Mouse (Mus musculus): Measurements from ENCODE around the gene Radil. TPM values are rescaled to one million over a fixed set of nuclear protein-coding genes. Genes with fewer than 3 reads are reported as not detected.

Gene Radil
- total RNA-seq, 2 experiments from 2014 or later = 1.3 to 2.8 TPM

DNA sequence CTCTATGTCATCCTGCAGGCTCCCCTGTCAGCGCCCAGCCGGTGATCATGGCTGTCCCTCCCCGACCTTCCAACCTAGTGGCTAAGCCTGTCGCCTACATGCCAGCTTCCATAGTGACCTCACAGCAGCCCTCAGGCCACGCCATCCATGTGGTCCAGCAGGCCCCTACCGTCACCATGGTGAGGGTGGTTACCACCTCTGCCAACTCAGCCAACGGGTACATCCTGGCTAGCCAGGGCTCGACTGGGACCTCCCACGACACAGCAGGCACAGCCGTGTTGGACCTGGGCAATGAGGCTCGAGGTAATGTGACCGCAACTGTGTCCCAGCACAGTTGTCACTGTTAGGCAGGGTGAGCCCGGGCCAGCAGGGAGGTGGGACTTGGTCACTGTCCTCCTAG lies 97.2 kb downstream of the Radil start:
- no peak for DNase-seq
- intact Hi-C loops (cut with DNase I) = no loop called here

DNA sequence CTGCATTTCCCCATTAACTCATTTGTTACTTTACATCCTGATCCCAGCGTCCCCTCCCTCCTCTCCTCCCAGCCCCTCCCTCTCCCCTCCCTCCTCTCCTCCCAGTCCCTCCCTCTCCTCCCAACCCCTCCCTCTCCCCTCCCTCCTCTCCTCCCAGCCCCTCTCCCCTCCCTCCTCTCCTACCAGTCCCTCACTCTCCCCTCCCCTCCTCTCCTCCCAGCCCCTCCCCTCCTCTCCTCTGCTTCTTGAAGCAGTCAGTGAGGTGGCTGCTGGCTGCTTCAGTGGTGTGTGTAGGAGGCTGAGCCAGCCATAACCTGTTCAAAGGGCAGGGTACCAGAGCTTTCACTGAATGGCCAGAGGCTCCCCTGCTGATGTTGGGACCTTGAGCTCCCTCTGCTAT lies 99.1 kb downstream of the Radil start:
- intact Hi-C loops (cut with DNase I) = no loop called here
- DNase-seq = no peak

DNA sequence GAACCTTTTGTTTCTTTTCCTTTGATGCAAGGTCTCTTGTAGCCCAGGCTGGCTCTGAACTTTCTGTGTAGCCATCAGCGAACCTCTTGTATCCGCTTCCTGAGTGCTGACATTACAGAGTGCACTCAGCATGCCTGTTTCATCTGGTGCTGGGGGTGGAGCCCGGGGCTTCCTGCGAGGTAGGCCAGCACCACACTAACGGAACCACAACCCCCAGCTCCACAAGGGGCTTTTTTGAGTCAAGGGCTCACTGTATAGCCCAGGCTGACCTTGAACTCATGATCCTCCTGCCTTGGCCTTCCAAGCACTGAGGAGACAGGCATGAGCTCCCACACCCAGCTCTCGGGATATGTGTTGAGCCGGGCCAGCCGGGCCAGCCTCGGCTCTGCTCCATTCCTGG lies 100.1 kb downstream of the Radil start:
- intact Hi-C loops (cut with DNase I) = no loop called here
- DNase-seq = no peak

DNA sequence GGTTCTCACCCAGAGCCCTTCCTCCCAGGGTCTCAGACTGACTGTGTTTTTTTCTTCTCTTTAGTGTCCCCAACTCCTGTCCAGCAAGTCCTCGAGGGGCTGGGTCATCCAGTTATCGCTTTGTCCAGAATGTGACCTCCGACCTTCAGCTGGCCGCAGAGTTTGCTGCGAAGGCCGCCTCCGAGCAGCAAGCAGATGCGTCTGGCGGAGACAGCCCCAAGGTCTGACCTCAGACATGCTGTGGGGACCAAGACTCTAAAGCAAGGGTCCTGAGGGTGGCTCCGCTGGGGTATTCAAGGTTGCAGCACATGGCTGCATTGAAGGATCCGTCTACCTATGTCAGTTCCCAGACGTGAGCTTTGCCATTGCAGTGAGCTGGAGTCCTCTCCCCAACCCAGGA lies 102.3 kb downstream of the Radil start:
- DNase-seq = no peak
- intact Hi-C loops (cut with DNase I) = loop anchor here (1.0 to 5.0 kb wide), 4 partner anchors 48 to 466 kb away; partner anchors contain the start of gene Foxk1

DNA sequence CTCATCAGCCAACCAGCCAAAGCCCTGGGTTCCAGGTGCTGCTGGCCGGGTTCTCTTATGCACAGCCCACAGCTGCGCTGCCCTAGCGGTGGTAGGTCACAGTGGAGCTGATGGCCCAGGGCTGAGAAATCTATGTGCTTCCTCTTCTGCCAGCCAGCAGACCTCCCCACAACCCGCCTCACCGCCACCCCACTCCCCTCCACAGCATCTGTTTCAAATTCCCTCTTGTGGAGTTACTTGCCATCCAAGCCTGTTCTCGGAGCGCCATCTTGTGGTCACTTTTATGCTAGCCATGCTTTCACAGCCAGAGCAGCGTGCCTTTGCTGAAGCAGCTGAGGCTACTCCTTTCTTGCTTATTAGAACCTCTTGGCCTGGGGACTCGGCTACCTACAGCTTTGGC lies 102.8 kb downstream of the Radil start:
- intact Hi-C loops (cut with DNase I) = loop anchor here (1.0 to 5.0 kb wide), 4 partner anchors 47 to 466 kb away; partner anchors contain the start of gene Foxk1
- peak; percentile 85 to 86 for DNase-seq

DNA sequence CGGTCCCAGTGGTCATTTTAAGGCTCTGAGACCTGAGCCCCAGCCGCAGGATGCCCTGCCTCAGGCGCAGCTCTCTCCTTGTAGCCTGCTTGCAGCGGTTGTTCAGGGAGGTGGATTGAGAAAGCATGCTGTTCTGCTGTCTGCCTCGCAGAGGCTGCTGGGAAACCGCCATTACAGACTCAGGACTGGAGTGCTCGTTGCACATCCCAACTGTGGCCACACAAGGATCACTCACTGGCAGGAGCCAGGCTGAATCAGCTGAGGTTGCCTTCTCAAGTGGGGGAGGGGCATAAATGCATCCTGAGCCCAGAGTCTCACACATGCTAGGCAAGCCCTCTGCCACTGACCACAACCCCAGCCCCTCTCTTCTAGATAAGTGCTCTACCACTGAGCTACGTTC lies 105.2 kb downstream of the Radil start:
- DNase-seq = no peak
- intact Hi-C loops (cut with DNase I) = loop anchor here (5.0 kb wide), 2 partner anchors 128 to 463 kb away; no protein-coding TSS in a partner anchor

DNA sequence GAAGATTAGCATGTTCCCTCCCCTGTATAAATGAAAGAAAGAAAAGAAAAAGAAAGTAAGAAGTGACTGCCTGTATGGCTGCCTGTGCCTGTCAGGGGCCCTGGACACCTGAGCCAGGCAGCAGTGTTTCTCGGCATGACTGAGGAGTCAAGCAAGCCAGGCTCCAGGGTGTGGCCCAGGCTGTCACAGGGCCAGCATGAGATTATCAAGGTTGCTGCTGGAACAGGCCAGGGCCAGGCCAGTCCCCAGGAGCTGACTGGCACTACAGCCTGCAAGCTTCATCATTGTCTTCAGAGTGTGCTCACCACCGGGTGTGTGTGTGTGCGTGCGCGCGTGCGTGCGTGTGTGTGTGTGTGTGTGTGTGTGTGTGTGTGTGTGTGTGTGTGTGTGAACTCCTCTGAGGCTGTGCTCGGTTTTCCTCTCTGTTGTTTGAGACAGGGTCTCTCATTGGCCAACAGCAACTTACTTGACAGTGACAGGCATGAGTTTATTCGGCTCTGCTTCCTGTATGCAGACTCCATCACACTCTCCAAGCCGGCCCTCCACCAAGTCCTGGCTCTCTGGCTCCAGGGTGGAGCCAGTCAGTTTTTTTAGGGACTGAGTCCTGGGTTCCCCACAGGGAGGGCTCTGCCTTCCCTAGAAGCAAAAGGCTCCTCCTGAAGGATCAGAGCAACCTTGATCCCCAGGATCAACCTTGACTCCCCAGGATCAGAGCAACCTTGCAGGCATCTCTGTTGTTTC lies 105.9 kb downstream of the Radil start:
- DNase-seq = peak; percentile 42 to 48
- intact Hi-C loops (cut with DNase I) = loop anchor here (5.0 kb wide), 2 partner anchors 128 to 463 kb away; no protein-coding TSS in a partner anchor

DNA sequence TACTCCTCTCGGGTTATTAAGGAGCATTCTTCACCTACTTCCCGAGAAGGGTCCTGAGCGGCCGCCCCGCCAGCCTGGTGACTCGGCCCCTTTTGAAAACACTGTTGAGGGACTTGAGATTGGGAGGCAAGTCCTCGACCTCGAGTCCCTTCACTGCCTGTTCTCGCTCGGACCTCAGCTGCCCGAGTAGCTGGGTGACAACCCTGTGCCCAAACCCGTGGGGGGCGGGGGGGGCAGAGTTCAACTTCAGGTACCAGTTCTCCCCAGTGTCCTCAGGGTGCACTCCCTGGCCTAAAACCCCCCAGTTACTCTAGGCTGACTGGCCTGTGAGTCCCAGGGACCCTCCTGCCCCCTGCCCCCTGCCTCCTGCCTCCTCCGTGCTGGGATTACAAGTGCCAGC lies 106.9 kb downstream of the Radil start:
- intact Hi-C loops (cut with DNase I) = no loop called here

DNA sequence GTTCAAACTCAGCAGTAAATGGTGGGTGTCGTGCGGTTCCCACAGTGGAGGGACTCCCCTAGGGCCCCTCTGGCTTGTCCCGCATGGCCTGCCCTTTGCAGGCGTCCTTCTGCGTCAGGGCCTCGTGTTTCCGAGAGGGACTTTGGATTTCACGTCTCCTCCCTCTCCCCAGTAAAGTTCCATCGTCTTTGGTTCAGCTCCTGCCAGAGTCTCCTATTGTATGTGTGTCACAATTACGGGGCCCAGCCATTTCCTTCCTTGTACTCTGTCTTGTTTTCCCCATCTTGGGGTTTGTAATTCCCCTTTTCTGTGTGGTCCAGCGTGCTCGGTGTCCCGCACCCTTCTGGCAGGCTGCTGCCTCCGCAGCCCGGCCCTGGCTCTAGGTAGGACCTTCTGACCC lies 107.4 kb downstream of the Radil start:
- intact Hi-C loops (cut with DNase I) = no loop called here
- no peak for DNase-seq

More for the DNA sequence above, 106.9 kb downstream of the Radil start:
- no peak for DNase-seq

DNA sequence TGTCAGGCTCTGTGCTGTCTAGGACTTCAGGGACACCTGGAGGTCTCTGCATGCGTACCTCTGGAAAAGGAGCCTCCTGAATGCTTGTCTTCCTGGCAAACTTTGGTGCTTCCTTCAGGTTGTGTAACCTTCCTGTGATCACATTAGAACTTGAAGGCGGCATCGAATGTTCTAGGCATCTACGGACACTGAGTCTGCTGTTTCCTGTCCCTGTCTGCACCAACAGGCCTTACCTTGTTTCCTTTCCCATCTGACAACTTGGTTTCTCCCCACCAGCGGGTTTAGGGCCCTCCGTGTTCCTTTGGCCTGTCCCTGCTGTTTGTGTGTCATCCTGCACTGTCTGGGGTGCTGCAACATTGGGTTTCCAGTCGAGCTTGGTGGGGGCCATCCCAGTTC lies 108.9 kb downstream of the Radil start:
- DNase-seq = no peak
- intact Hi-C loops (cut with DNase I) = no loop called here

DNA sequence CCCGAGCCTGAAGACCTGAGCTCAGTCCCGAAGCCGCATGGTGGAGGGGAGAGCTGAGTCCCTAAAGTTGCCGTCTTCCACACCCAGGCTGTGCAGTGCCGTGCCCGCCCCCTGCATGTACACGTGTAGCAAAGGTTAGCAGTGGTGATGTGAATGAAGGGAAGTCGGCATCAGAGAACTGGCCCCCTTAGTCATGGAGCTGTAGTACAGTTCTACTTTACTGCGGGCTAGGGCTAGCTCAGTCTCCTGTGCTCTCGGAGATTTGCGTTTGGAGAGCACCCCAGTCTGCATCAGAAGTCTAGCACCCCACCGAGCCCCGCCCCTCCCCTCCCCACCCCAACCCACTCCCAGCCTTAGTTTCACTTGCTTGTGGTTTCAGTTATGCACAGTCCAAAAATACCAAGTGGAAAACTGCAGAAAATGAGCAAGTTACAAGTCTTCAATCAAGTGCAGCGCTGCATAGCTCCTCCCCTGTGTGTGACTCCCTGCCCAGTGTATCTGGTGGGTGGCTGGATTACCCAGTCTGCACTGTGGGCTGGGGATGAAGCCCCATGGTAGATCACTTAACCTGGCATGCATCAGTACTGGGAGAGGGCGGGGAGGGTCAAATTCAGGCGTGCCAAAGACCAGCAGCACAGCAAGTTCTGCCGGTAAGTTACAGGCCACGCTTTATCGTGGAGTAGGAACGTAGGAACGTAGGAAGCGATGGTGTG lies 109.4 kb downstream of the Radil start:
- no peak for DNase-seq
- intact Hi-C loops (cut with DNase I) = no loop called here

DNA sequence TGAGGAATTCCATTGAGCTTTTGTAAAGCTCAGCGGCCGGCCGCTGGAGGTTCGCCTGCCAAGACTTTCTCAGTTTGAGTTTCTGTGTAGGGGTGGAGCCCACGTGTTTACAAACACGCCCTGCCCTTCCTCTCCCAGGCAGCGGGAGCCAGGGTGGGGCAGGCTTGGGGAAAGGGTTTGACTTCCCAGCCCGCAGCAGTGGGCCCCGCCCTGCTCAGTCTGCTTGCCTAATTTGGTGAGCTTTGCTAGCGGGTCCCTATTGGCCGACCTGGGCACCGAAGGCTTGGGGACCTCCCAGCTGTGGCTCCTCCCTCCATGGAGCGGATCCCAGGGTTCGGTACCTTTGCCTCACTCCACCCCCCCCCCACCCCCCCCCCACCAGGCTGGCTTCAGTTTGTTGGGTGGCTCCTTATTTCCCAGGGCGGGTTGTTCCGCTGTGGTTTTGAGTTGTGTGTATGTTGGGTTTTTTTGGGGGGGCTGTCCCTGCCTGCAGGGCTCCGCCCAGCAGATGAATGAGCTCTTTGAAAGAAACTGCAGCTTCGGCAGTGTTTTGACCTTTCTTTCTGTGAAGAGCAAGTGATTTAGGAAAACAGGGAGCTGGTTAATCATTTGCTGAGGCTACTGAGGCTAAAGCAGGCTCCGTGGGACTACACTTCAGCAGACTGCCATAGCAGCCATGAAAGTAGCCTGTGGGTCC lies 110.3 kb downstream of the Radil start:
- DNase-seq = peak; percentile 90 to 96
- intact Hi-C loops (cut with DNase I) = no loop called here

DNA sequence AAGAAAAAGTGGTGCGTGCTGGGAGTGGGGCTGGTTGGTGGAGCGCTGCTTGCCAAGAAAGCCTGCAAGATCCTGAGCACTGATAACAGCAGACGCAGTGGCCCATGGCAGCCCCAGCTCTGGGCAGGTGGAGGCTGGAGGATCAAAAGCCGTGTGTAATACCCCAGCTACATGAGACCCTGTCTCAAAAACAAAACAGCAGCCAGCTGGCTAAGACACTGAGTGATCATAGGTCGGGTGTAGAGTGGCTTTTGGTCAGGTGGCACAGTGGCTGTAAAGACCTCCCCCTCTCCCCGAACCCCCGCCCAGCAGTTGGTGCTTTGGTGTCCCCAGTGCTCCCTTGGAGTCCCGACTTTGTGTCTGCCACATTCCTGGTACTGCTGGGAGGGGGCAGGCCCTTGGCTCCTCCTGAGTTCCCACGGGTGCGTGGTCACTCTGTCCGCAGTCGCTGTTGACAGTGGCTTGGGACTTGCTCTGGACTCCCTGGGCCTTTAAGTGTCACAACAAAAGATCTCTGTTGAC lies 110.9 kb downstream of the Radil start:
- DNase-seq = no peak
- intact Hi-C loops (cut with DNase I) = no loop called here

DNA sequence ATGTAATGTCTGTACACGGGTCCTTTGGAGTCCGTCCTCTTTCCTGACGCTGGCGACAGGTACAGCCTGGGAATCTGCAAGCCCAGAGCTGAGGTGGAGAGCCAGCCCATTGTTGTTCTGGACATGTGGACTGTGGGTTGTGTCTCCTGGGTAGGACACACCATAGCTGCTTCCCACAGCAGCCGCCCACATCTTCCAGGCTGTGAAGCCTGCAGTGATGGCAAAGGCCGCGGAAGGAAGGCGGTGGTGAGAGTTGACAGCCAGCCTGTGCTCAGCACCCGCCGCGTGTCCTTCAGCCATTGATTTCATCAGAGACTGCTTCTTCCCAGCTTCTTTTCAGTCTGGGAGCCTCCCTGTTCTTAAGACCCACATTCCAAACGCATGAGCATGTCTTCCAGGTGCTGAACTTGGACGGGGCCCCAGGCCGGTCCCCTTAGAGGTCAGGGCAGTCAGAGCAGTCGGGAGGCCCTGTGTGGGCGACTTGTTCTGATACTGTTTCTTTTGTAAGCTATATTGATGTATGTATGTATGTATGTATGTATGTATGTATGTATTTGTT lies 112.4 kb downstream of the Radil start:
- intact Hi-C loops (cut with DNase I) = no loop called here
- no peak for DNase-seq

DNA sequence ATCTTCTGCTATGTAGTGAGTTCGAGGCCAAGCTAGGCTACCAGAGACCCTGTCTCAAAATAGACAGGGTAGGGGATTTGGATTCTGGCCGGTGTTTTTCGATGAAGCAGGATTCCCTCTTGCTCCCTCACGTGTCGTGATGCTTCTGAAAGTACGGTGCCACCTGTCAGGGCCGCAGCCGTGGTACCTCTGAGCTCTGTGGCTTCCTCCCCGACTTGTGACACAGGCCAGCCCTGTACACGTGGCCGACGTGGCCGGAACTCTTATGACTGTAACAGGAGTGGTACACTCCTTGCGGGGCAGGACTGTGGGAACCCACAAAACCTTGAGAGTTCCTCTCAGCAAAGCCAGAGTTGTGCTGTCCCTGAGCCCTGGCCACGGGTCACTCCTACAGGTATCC lies 115.2 kb downstream of the Radil start:
- no peak for DNase-seq
- intact Hi-C loops (cut with DNase I) = no loop called here

Other genes with a start within 250 kb of the Radil start
- gene Foxk1, start 149.6 kb downstream of the Radil start, total RNA-seq (2021) = 10 to 100 TPM; 12.5 to 14.5 TPM
- 1 to 10 TPM; 3.4 to 4.2 TPM for gene Ap5z1, start 87.2 kb downstream of the Radil start, total RNA-seq (2021)
- gene Papolb, start 21.0 kb downstream of the Radil start, total RNA-seq (2021) = under 1 TPM in 1 of 2 experiments, not detected in 1; 0.10 TPM
- gene Mmd2, start 57.7 kb upstream of the Radil start, total RNA-seq (2021) = not detected
- gene Wipi2, start 76.6 kb upstream of the Radil start, total RNA-seq (2021) = 10 to 100 TPM; 24.9 to 28.8 TPM
- under 1 TPM; 0.27 to 0.54 TPM for gene Slc29a4, start 141.4 kb upstream of the Radil start, total RNA-seq (2021)